In genomic region chr2:74747661-74748141, GRCm38 (mm10) we compare ENCODE assay signal across 16 mouse cellular contexts. TPM values are rescaled to one million over a fixed set of nuclear protein-coding genes. Genes with fewer than 3 reads are reported as not detected.
DNase-seq lines count a peak whose midpoint lies in the region; ATAC-seq lines count a peak whose summit lies in the region.
"Had no signal": no experiment of that assay in that cellular context is flagged by ENCODE, and none has a peak within 500 bp of the region (broad histone marks: within the 10 kb centered on the region; RNA-seq: fewer than 3 reads in every experiment).

No protein-coding gene starts in this region.

- H3K36me3 ChIP-seq in kidney, embryonic 15.5 days: no peaks in the 10 kb centered on the region
- no peaks in the 10 kb centered on the region for H3K36me3 ChIP-seq in hindbrain, embryonic 11.5 days (ENCODE audit: control insufficient read depth, insufficient read depth, low read length)
- H3K36me3 ChIP-seq: G1E; heart, embryonic 15.5 days; lung, embryonic 15.5 days had no signal

- H3K4me3 ChIP-seq in kidney, embryonic 15.5 days (replicated peaks): peak overlapping the region; percentile 32
- peak overlapping the region; percentile 55 for H3K4me3 ChIP-seq in hindbrain, embryonic 11.5 days (ENCODE audit: low read depth, low read length)
- H3K4me3 ChIP-seq: layer of hippocampus, adult 2 months; lung, embryonic 15.5 days had no signal

- peaks cover 64% of the 10 kb centered on the region for H3K4me1 ChIP-seq in kidney, embryonic 15.5 days
- H3K4me1 ChIP-seq in hindbrain, embryonic 11.5 days (replicated peaks; ENCODE audit: control insufficient read depth, insufficient read depth, low read length): peaks cover 2% of the 10 kb centered on the region; the same call in 1 of the 2 replicates

- H3K9ac ChIP-seq in kidney, embryonic 15.5 days: peak overlapping the region; percentile 44; the same call in 1 of the 2 replicates
- peak overlapping the region; percentile 85 for H3K9ac ChIP-seq in hindbrain, embryonic 11.5 days (ENCODE audit: low read depth, low read length)
- H3K9ac ChIP-seq: heart, embryonic 15.5 days; lung, embryonic 15.5 days had no signal

- peaks cover 46% of the 10 kb centered on the region for H3K27me3 ChIP-seq in kidney, embryonic 15.5 days
- peaks cover 76% of the 10 kb centered on the region for H3K27me3 ChIP-seq in hindbrain, embryonic 11.5 days (ENCODE audit: control insufficient read depth, insufficient read depth, low read length)

- H3K9me3 ChIP-seq in kidney, embryonic 15.5 days (replicated peaks): no peaks in the 10 kb centered on the region
- H3K9me3 ChIP-seq in hindbrain, embryonic 11.5 days (ENCODE audit: control insufficient read depth, low read length): no peaks in the 10 kb centered on the region
- H3K9me3 ChIP-seq: heart, embryonic 15.5 days; lung, embryonic 15.5 days had no signal

- H3K4me2 ChIP-seq in kidney, embryonic 15.5 days: peak overlapping the region; percentile 73
- H3K4me2 ChIP-seq in hindbrain, embryonic 11.5 days (replicated peaks; ENCODE audit: low read depth, low read length): peak overlapping the region; percentile 64
- H3K4me2 ChIP-seq: heart, embryonic 15.5 days; lung, embryonic 15.5 days had no signal

- DNase-seq in kidney, postnatal 10 days: no peak
- peak; percentile 69 for DNase-seq in embryo, embryonic 10.5 days (ENCODE audit: low spot score)
- DNase-seq in hindbrain, embryonic 11.5 days (ENCODE audit: low spot score): peak; percentile 65
- DNase-seq in neural tube, embryonic 10.5 days (ENCODE audit: extremely low spot score, low spot score): peak; percentile 51
- no peak for DNase-seq in yolk sac, embryonic 10.5 days (ENCODE audit: low spot score)
- DNase-seq in urinary bladder, postnatal 36 days (ENCODE audit: low spot score in 2 of 2): no peak
- no peak for DNase-seq in left cerebral cortex, adult 11 months (ENCODE audit: low spot score)
- DNase-seq: cerebellum, postnatal 36 days; liver; retina, postnatal 1 day had no signal

- WGBS in kidney, embryonic 15.5 days: 47% methylated on average over 11 of the region's 11 CpGs
- WGBS in hindbrain, embryonic 11.5 days: 3% methylated on average over 11 of the region's 11 CpGs

- no peak for ATAC-seq in kidney, embryonic 15.5 days (replicated peaks; ENCODE audit: low FRiP score)
- no peak for ATAC-seq in hindbrain, embryonic 11.5 days (ENCODE audit: low FRiP score)
- ATAC-seq: inflammation-experienced regulatory T-cells, adult 6 months had no signal

- peak overlapping the region; percentile 61 for H3K27ac ChIP-seq in kidney, embryonic 15.5 days
- H3K27ac ChIP-seq in hindbrain, embryonic 11.5 days (ENCODE audit: low read depth, low read length): peak overlapping the region; percentile 93
- H3K27ac ChIP-seq: heart, embryonic 15.5 days; layer of hippocampus, adult 2 months; lung, embryonic 15.5 days had no signal

RNA-seq across cellular contexts. Expression of gene Hoxd1, which starts 15.1 kb away (rescaled TPM):
- 1.2 and 1.5 TPM in 2 replicates for polyA plus RNA-seq in kidney, embryonic 15.5 days (2015; fragmentation: Nextera tagmentation; extraction: Ambion mirVana)
- 1.5 and 1.7 TPM in 2 replicates for polyA plus RNA-seq in hindbrain, embryonic 11.5 days (2014; fragmentation: Nextera tagmentation; extraction: Ambion mirVana)
- polyA plus RNA-seq: G1E; heart, embryonic 15.5 days; inflammation-experienced regulatory T-cells, adult 6 months; lung, embryonic 15.5 days had no signal

RNA-seq across cellular contexts. Expression of gene Gm28230, which starts 21.2 kb away (rescaled TPM):
- polyA plus RNA-seq in kidney, embryonic 15.5 days (2015; fragmentation: Nextera tagmentation; extraction: Ambion mirVana): 1.7 and 2.3 TPM in 2 replicates
- polyA plus RNA-seq in hindbrain, embryonic 11.5 days (2014; fragmentation: Nextera tagmentation; extraction: Ambion mirVana): 0.73 and 0.89 TPM in 2 replicates
- polyA plus RNA-seq: heart, embryonic 15.5 days; inflammation-experienced regulatory T-cells, adult 6 months had no signal

RNA-seq across cellular contexts. Expression of gene Hoxd4, which starts 36.0 kb away (rescaled TPM):
- polyA plus RNA-seq in kidney, embryonic 15.5 days (2015; fragmentation: Nextera tagmentation; extraction: Ambion mirVana): 5.6 and 5.8 TPM in 2 replicates
- 3.3 and 3.7 TPM in 2 replicates for polyA plus RNA-seq in hindbrain, embryonic 11.5 days (2014; fragmentation: Nextera tagmentation; extraction: Ambion mirVana)
- polyA plus RNA-seq: inflammation-experienced regulatory T-cells, adult 6 months had no signal

RNA-seq across cellular contexts. Expression of gene Hoxd3, which starts 36.0 kb away (rescaled TPM):
- polyA plus RNA-seq in kidney, embryonic 15.5 days (2015; fragmentation: Nextera tagmentation; extraction: Ambion mirVana): 15.2 and 15.9 TPM in 2 replicates
- polyA plus RNA-seq in hindbrain, embryonic 11.5 days (2014; fragmentation: Nextera tagmentation; extraction: Ambion mirVana): 49.5 and 58.0 TPM in 2 replicates
- polyA plus RNA-seq: inflammation-experienced regulatory T-cells, adult 6 months had no signal

RNA-seq across cellular contexts. Expression of gene Hoxd8, which starts 43.3 kb away (rescaled TPM):
- polyA plus RNA-seq in kidney, embryonic 15.5 days (2015; fragmentation: Nextera tagmentation; extraction: Ambion mirVana): 36.4 and 40.8 TPM in 2 replicates
- 0.19 and 0.50 TPM in 2 replicates for polyA plus RNA-seq in hindbrain, embryonic 11.5 days (2014; fragmentation: Nextera tagmentation; extraction: Ambion mirVana)
- polyA plus RNA-seq: G1E; inflammation-experienced regulatory T-cells, adult 6 months had no signal

Comparison
In these comparisons a context has a peak if more than half of its experiments do, and no peak if none do; other contexts are left out.
1. DNase-seq: peak in embryo, embryonic 10.5 days (single experiment), hindbrain, embryonic 11.5 days (single experiment) and neural tube, embryonic 10.5 days (single experiment); none in kidney, postnatal 10 days (single experiment), yolk sac, embryonic 10.5 days (single experiment), urinary bladder, postnatal 36 days (0 of 2) and left cerebral cortex, adult 11 months (single experiment).